Mouse (Mus musculus) midbrain, embryonic 13.5 days (tissue): ENCODE measurements around the gene Rad9a. TPM values are rescaled to one million over a fixed set of nuclear protein-coding genes. Genes with fewer than 3 reads are reported as not detected.
A peak's percentile ranks its signal among the peaks of the same experiment; 100 is the strongest.

Experiments
- ATAC-seq: fragments of 200-750 bp; cut with Nextera tagmentation; 2 replicates; pipeline ENCODE4 v1.8.0; 2017; ENCODE audit warnings: mild to moderate bottlenecking, moderate TSS enrichment, moderate library complexity
- H3K27ac ChIP-seq: fragments of 300-500 bp; sonication (generic); 2 replicates; pipeline ENCODE4 v1.5.1; 2015; ENCODE audit warnings: inconsistent platforms, mild to moderate bottlenecking, moderate library complexity
- H3K27me3 ChIP-seq: fragments of 300-500 bp; sonication (generic); 2 replicates; pipeline ENCODE4 v1.6.1; 2015; ENCODE audit warnings: mild to moderate bottlenecking, inconsistent platforms
- H3K36me3 ChIP-seq: fragments of 300-500 bp; sonication (generic); 2 replicates; pipeline ENCODE4 v1.6.1; 2015; ENCODE audit warnings: mild to moderate bottlenecking, inconsistent platforms
- H3K4me1 ChIP-seq: fragments of 300-500 bp; sonication (generic); replicated peaks from 2 replicates; pipeline ENCODE4 v1.6.1; 2015; ENCODE audit warnings: inconsistent platforms
- H3K4me2 ChIP-seq: fragments of 300-500 bp; sonication (generic); replicated peaks from 2 replicates; pipeline ENCODE4 v1.6.1; 2015; ENCODE audit warnings: moderate library complexity, mild to moderate bottlenecking, inconsistent platforms
- H3K4me3 ChIP-seq: fragments of 300-500 bp; sonication (generic); replicated peaks from 2 replicates; pipeline ENCODE4 v1.5.1; 2015; ENCODE audit warnings: mild to moderate bottlenecking, inconsistent platforms
- H3K9ac ChIP-seq: fragments of 300-500 bp; sonication (generic); replicated peaks from 2 replicates; pipeline ENCODE4 v1.6.1; 2015; ENCODE audit warnings: mild to moderate bottlenecking, inconsistent platforms
- H3K9me3 ChIP-seq: fragments of 300-500 bp; sonication (generic); 2 replicates; pipeline ENCODE4 v1.6.1; 2016; ENCODE audit warnings: mild to moderate bottlenecking, inconsistent platforms
- WGBS: fragments of 180-500 bp; shearing (Covaris S2); methylation state at CpG from one replicate; pipeline ENCODE4 v1.1.7; 2015; 5-methylcytosine and 5-hydroxymethylcytosine counted together
- polyA plus RNA-seq: library from polyadenylated mRNA; unstranded; fragments of >200 nt; fragmentation: Nextera tagmentation; extraction: Ambion mirVana; gene quantifications from 2 replicates; pipeline ENCODE4 v1.2.1, GENCODE M21; 2015

Gene Rad9a
- polyA plus RNA-seq, 1 experiment from 2014 or later = 26.3 TPM

DNA sequence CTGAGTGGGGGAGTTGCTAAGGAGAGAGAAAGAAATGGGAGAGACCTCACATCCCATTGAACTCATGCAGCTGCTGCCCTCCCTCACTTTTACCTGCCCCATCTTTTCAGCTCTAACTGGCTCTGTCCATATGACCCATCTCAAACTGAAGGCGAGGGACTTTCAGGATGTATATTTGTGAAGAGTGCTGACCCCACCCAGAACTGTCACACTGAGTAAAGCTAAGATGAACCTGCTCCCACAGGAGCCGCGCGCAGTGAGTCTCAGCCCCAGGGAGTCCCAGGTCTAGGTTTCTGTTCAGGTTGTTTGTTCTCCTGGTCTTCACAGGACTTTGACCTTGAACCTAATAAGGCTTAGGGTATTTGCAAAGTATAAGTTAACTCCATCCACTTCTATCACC, 27.4 kb upstream of the Rad9a start:
- H3K27ac ChIP-seq = no peak overlapping the region
- no peak for ATAC-seq
- no peak overlapping the region for H3K4me2 ChIP-seq
- H3K4me3 ChIP-seq = no peak overlapping the region
- no peaks in the 10 kb centered on the region for H3K9me3 ChIP-seq
- 71% methylated on average over 4 of the region's 4 CpGs for WGBS
- H3K4me1 ChIP-seq = peaks cover 11% of the 10 kb centered on the region
- H3K27me3 ChIP-seq = peaks cover 37% of the 10 kb centered on the region
- no peak overlapping the region for H3K9ac ChIP-seq
- H3K36me3 ChIP-seq = no peaks in the 10 kb centered on the region

DNA sequence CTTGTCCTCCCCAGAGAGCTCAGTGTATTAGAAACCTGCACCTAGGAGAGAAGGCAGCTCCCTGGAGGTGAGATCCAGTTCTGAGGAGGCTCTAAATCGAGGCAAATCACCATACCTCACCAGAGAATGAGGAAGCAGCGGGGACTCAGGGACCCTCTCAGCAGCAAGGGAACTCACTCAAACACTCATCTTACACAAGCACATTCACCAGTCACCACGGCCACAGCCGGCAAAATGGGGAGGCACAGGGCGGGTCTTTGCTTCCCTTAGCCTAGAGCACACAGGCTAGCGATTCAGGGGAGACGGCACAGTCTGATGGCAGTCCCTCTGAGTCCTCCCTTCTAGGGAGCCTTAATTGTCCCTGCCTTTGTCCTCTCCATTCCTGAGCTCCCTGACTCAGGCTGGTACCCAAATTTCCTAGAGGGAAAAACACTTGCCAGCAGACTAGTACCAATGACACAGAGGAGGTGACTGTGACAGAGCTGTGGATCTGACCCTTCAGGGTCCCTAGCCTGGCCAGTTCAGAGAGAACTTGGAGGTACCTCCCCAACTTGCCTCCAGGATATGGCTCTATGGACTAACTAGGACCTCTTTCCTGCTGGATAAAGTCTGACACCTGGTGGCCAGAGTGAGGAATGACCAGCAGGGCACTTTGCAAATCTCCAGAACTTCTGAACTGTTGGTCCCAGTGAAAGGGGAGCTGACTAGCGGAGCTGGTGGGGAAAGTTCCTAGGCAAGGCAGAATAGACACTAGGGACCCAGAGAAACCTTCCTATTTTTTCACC, 26.6 kb upstream of the Rad9a start:
- H3K4me1 ChIP-seq = peaks cover 11% of the 10 kb centered on the region
- H3K27ac ChIP-seq = no peak overlapping the region
- no peak overlapping the region for H3K9ac ChIP-seq
- H3K9me3 ChIP-seq = no peaks in the 10 kb centered on the region
- H3K4me2 ChIP-seq = no peak overlapping the region
- H3K36me3 ChIP-seq = no peaks in the 10 kb centered on the region
- WGBS = 18% methylated on average over 8 of the region's 8 CpGs
- H3K27me3 ChIP-seq = peaks cover 34% of the 10 kb centered on the region
- ATAC-seq = no peak
- no peak overlapping the region for H3K4me3 ChIP-seq

DNA sequence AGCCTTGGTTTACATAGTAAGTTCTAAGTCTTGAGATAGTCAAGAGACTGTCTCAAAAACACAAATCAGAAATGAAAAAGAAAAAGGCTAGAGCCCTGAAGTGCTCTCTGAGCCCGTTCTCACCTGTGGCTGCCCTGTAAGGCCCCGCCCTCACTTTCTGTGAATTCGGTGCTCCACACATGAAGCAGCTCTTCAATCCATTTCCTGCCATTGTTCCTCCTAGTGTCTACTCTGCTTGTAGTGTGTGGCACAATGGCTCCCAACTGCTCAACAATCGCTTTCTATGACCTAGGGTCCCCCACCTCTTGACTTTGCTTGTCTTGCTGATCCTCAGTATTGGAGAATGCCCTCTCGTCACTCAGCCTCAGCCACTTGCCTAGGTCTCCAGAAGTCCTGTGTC, 26.0 kb upstream of the Rad9a start:
- no peak overlapping the region for H3K4me2 ChIP-seq
- no peak overlapping the region for H3K27ac ChIP-seq
- WGBS = 70% methylated on average over 5 of the region's 5 CpGs
- no peak overlapping the region for H3K4me3 ChIP-seq
- H3K9ac ChIP-seq = no peak overlapping the region
- no peaks in the 10 kb centered on the region for H3K36me3 ChIP-seq
- H3K9me3 ChIP-seq = no peaks in the 10 kb centered on the region
- no peak for ATAC-seq
- H3K27me3 ChIP-seq = peaks cover 33% of the 10 kb centered on the region
- peaks cover 10% of the 10 kb centered on the region for H3K4me1 ChIP-seq

DNA sequence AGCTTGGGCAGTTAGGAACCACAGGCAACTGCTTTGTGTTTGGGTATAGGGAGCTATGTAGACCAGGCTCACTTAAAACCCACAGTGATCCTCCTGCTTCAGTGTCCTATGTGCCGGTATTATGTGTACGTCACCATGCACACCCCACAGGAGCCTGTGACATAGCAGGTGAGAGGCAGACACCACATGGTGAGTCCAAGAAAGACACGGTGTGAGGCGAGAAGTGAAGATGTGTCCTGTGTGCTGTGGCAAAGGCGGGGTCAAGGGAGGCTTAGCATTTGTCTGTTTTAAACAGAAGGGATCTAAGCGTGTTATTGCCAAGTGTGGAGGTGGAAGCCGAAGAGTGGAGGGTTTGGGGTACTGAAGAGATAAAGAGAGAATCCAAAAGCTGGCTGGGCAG, 25.3 kb upstream of the Rad9a start:
- no peak for ATAC-seq
- H3K9me3 ChIP-seq = no peaks in the 10 kb centered on the region

DNA sequence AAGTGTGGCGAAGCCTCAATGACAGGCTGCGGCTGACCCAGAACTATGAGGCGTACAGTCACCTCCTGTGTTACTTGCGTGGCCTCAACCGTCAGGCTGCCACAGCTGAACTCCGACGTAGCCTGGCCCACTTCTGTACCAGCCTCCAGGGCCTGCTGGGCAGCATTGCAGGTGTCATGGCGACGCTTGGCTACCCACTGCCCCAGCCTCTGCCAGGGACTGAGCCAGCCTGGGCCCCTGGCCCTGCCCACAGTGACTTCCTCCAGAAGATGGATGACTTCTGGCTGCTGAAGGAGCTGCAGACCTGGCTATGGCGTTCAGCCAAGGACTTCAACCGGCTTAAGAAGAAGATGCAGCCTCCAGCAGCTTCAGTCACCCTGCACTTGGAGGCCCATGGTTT, 20.7 kb upstream of the Rad9a start:
- 87% methylated on average over 11 of the region's 11 CpGs for WGBS
- H3K9ac ChIP-seq = no peak overlapping the region
- ATAC-seq = no peak
- H3K27ac ChIP-seq = no peak overlapping the region
- no peak overlapping the region for H3K4me2 ChIP-seq
- peaks cover 34% of the 10 kb centered on the region for H3K27me3 ChIP-seq
- H3K4me3 ChIP-seq = no peak overlapping the region
- H3K9me3 ChIP-seq = no peaks in the 10 kb centered on the region
- 0 out of 2 replicates have a peak, but pooled peaks cover 2% of the 10 kb centered on the region for H3K4me1 ChIP-seq
- no peaks in the 10 kb centered on the region for H3K36me3 ChIP-seq

More for the DNA sequence above, 25.3 kb upstream of the Rad9a start:
- Histone ChIP-seq H3K9ac (no peak overlapping the region), H3K27ac (no peak overlapping the region), H3K4me3 (no peak overlapping the region), H3K4me2 (no peak overlapping the region), H3K36me3 (no peaks in the 10 kb centered on the region), H3K27me3 (peaks cover 37% of the 10 kb centered on the region), H3K4me1 (peaks cover 4% of the 10 kb centered on the region)
- WGBS = 85% methylated on average over 7 of the region's 7 CpGs

DNA sequence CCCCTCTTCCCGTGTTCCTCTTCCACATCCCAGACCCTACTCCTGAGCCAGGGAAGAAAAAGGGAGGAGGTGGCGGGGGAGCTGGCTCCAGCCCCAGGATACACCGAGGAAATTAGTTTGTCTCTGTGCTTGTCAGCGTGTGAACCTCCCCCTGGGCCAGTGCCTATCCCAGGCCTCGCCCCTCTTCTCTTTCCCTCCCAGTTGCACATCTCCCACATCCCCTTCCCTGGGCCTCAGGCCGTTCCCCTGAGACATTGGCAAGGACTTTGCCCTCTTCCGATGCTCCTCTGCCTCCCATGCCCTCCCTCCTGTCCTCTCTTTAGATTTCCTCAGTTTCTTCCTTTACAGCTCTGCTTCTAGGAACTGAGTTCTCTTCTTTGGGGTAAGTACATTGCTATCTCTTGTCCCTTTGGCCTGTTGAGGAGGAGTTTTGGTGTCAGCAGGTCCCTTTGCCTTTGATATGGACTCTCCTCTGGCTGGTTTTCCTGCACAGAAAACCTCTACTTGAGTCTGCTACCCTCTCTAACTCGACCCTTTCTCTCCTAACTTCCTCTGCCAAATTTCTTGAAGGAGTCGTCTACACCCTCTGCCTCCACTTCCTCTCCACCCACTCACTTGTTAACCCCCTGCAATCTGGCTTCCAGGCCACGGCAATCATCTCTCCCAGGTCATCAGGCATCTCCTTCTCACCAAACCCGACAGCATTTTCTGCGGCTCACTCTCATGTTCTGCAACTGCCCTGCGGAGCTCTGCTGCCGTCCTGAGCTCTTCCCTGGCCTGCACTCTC, 19.7 kb upstream of the Rad9a start:
- ATAC-seq = no peak
- Histone ChIP-seq H3K27me3 (peaks cover 42% of the 10 kb centered on the region), H3K9ac (no peak overlapping the region), H3K4me1 (peaks cover 9% of the 10 kb centered on the region; the same call in 1 of the 2 replicates), H3K9me3 (no peaks in the 10 kb centered on the region), H3K4me2 (no peak overlapping the region), H3K4me3 (no peak overlapping the region), H3K27ac (no peak overlapping the region), H3K36me3 (no peaks in the 10 kb centered on the region)
- WGBS = 50% methylated on average over 14 of the region's 14 CpGs

DNA sequence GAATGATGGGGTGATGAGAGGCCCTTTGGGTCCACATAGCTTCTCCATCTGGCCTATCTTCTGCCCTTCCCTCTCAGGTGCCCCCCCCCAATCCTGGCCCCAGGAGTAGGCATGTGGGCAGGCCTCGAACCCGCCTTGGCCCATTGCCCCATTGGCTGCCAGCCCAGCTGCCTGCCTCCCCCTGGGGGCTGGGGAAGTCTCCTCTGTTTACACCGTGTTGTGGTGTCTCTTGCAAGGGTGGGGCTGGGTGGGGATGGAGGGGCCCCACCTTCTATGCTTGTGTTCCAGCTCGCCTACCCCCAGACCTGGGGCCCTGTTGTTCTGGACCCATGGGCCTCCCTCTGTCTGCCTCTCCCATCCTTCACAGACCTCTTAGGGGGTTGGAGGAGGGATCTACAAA, 19.0 kb upstream of the Rad9a start:
- no peaks in the 10 kb centered on the region for H3K9me3 ChIP-seq
- ATAC-seq = peak; percentile 51; the same call in 1 of the 2 replicates
- H3K27ac ChIP-seq = no peak overlapping the region
- peak overlapping the region; percentile 44; the same call in 1 of the 2 replicates for H3K9ac ChIP-seq
- H3K4me2 ChIP-seq = no peak overlapping the region
- WGBS = 43% methylated on average over 4 of the region's 4 CpGs
- H3K36me3 ChIP-seq = no peaks in the 10 kb centered on the region
- H3K4me1 ChIP-seq = peaks cover 13% of the 10 kb centered on the region
- peaks cover 46% of the 10 kb centered on the region for H3K27me3 ChIP-seq
- no peak overlapping the region for H3K4me3 ChIP-seq

DNA sequence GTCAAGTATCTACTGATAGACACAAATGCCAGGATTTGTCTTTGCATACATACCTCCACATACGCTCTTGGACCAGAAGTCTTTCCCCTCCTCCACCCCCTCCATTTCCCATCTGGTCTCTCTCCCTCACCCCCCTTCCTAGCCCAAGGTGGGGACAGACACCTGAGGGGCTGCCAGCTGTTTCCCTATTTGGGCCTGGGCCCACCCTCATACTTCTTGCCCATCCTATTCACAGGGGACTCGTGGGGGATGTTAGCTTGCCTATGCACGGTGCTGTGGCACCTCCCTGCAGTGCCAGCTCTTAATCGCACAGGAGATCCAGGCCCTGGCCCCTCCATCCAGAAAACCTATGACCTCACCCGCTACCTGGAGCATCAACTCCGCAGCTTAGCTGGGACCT, 18.5 kb upstream of the Rad9a start:
- Histone ChIP-seq H3K36me3 (no peaks in the 10 kb centered on the region), H3K4me1 (peaks cover 18% of the 10 kb centered on the region), H3K27ac (no peak overlapping the region), H3K9ac (peak overlapping the region; percentile 44; the same call in 1 of the 2 replicates), H3K4me3 (no peak overlapping the region), H3K27me3 (peaks cover 51% of the 10 kb centered on the region), H3K4me2 (no peak overlapping the region), H3K9me3 (no peaks in the 10 kb centered on the region)
- 81% methylated on average over 6 of the region's 6 CpGs for WGBS
- ATAC-seq = no peak

DNA sequence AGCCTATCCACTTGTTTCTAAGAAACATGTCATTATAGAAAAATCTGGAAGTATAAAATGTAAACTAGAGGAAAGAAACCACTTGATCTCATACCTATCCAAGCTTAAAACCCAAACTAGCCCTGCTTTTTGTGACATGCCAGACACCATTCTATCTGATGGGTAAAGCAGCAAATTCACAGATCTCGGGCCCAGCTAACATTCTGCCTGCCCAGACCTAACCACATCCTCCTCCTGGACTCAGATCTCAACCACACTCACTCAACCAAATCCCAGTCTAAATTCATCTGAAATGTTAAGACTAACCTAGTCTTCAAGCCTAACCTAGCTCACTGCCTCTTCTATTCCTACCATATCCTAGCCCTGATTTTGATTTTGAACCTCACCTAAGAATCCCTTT, 17.3 kb upstream of the Rad9a start:
- H3K9ac ChIP-seq = no peak overlapping the region
- H3K27me3 ChIP-seq = peaks cover 62% of the 10 kb centered on the region
- no peaks in the 10 kb centered on the region for H3K9me3 ChIP-seq
- H3K36me3 ChIP-seq = no peaks in the 10 kb centered on the region
- H3K27ac ChIP-seq = no peak overlapping the region
- WGBS = 74% methylated on average over 1 of the region's 1 CpGs
- no peak overlapping the region for H3K4me2 ChIP-seq
- peaks cover 30% of the 10 kb centered on the region for H3K4me1 ChIP-seq
- H3K4me3 ChIP-seq = no peak overlapping the region
- ATAC-seq = no peak

DNA sequence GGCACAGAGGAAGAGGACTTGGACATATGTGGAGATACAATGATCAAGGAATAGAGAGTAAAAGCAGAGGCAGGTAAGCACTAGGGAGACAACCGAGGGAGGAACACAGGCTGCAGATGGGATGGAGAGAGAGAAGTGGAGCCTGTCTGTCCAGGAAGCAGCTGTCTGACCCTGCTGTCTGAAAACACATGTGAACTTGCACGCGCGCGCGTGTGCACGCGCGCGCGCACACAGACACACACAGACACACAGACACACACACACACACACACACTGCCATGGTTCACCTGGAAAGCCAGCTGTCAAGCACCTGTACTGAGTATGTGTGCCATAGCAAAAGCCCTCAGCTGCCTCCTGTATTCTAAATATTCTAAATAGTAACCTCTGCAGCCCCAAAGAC, 16.8 kb upstream of the Rad9a start:
- Histone ChIP-seq H3K9me3 (no peaks in the 10 kb centered on the region), H3K4me2 (no peak overlapping the region), H3K9ac (no peak overlapping the region), H3K4me3 (no peak overlapping the region), H3K36me3 (no peaks in the 10 kb centered on the region), H3K27me3 (peaks cover 67% of the 10 kb centered on the region), H3K27ac (no peak overlapping the region), H3K4me1 (peaks cover 35% of the 10 kb centered on the region)
- no peak for ATAC-seq
- 88% methylated on average over 11 of the region's 11 CpGs for WGBS

DNA sequence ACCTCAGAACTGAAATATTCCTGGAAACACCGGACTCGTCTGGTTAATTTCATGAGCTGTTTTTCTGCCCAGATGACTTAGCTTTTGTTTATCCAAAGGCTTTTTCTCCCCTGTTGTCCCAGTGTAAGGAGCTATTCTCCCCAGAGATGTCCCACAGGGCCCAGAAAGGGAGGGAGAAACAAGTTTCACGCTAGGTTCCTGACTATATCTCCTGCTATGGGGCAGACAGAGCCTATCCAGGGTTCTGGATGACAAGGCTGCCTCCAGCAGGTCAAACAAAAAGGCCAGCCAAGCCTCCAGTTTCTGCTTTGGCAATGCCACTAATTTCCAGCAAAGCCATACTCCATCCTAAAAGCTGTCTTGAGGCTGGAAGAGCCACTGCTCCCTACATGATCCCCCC, 16.4 kb upstream of the Rad9a start:
- WGBS = 44% methylated on average over 3 of the region's 3 CpGs
- Histone ChIP-seq H3K4me2 (no peak overlapping the region), H3K9ac (no peak overlapping the region), H3K27ac (no peak overlapping the region), H3K36me3 (no peaks in the 10 kb centered on the region), H3K9me3 (no peaks in the 10 kb centered on the region), H3K27me3 (peaks cover 72% of the 10 kb centered on the region), H3K4me3 (no peak overlapping the region), H3K4me1 (peaks cover 39% of the 10 kb centered on the region)
- ATAC-seq = no peak

DNA sequence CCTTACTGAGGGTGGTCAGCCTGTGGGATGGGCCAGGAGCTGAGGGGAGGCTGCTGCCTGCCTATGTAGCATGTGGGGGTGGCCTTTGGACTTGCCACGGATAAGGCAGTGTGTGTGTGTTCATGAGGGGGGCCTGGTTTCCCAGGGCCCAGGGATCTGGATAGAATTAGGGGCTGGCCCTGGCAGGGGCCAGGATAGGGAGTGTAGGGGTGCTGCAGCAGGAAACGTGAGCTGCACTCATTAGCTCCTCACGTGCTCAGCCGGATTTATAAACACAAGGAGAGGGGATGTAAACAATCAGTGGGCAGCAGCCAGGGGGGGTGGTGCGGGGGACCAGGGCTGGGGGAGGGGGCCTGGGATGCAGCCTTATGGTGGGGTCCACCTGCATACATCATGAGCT, 15.7 kb upstream of the Rad9a start:
- peaks cover 78% of the 10 kb centered on the region for H3K27me3 ChIP-seq
- no peak overlapping the region for H3K9ac ChIP-seq
- H3K4me2 ChIP-seq = no peak overlapping the region
- H3K27ac ChIP-seq = no peak overlapping the region
- H3K4me3 ChIP-seq = no peak overlapping the region
- WGBS = 15% methylated on average over 5 of the region's 5 CpGs
- no peak for ATAC-seq
- H3K9me3 ChIP-seq = no peaks in the 10 kb centered on the region
- H3K4me1 ChIP-seq = peaks cover 44% of the 10 kb centered on the region
- H3K36me3 ChIP-seq = no peaks in the 10 kb centered on the region
